Mouse (Mus musculus): ENCODE measurements around the gene Maml2.

DNA sequence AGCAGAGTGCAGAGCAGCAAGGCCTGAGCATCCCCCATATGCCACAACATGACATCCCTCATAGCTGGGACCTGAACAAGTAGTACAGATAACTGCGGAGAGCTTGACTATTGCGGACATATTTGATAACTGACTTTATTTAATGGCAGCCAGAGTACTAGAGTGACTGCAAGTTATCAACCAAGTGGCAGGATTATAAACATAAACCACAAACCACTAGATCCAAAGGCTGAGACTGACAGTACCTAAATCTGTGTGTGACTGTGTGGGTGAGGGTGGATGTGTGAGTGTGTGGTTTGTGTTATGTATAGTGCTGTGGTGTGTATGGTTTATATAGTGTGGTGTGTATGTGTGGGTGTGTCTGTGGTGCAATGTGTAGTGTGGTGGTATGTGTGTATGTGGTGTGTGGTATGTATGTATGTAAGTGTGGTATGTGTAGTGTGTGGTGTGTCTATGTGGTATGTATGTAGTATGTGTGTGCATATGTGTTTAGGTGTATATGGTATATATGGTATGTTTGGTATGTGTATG, 220.7 kb downstream of the Maml2 start:
- TF ChIP-seq CTCF (IDR thresholded peaks at IDR 0.05; ENCODE audit: extremely low read depth, insufficient read depth, low read length) (no peak), POLR2A (IDR thresholded peaks at IDR 0.05; ENCODE audit: extremely low read depth, insufficient read depth, low read length) (no peak)

All from cortical plate, adult 2 months (tissue).